Mouse (Mus musculus): ENCODE results near the gene Gm10409. TPM values are rescaled to one million over a fixed set of nuclear protein-coding genes. Genes with fewer than 3 reads are reported as not detected.
"Not testable (repeated sequence)": the region's sequence is repeated elsewhere in the genome, so short reads cannot be mapped to it uniquely, and the experiment has no call there.

Gene Gm10409
- 0.88 and 1.2 TPM in 2 replicates for polyA plus RNA-seq (2016; fragmentation: Nextera tagmentation; extraction: Ambion mirVana)

- H3K4me3 ChIP-seq; H3K27me3 ChIP-seq (ENCODE audit: low read depth, poor library complexity, severe bottlenecking); DNase-seq (ENCODE audit: low spot score); H3K4me1 ChIP-seq; H3K27ac ChIP-seq; H3K36me3 ChIP-seq; H3K9me3 ChIP-seq (replicated peaks): not testable (repeated sequence)
- WGBS = no CpG with 5 or more reads among the region's 32 CpGs
Measured at GRCm38 (mm10) chr14:3412314-3412713, at the start of gene Gm10409. Gene Gm10409 (plus strand): TSS chr14:3412614.

DNA sequence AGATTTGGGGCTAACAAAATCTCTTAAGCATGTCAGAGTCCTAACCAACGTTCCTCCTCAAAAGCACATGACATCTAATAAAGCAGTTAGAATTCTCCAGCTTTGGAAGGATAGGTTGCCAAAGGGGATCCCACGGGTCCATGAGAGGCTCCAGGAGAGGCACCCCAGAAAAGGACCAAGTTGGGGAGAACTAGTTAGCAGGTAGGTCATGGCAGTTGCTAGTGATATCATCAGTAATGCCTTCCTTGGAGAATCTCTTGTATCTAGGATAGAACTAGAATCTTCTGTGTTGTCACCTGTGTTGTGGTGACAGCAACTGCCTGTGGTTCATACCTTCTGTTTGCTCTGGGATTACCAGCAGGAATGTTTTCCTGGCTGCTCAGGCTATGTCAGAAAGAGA lies 17.6 kb upstream of the Gm10409 start, which contains the start of gene Gm10413:
Gene Gm10413 (plus strand): TSS at position 301 of the 400 bp plus-strand sequence.
- H3K36me3 ChIP-seq; H3K9me3 ChIP-seq (replicated peaks); DNase-seq (ENCODE audit: low spot score); H3K4me3 ChIP-seq; H3K4me1 ChIP-seq; H3K27me3 ChIP-seq (ENCODE audit: low read depth, poor library complexity, severe bottlenecking); H3K27ac ChIP-seq: not testable (repeated sequence)
- no CpG with 5 or more reads among the region's 2 CpGs for WGBS

- H3K36me3 ChIP-seq; H3K9me3 ChIP-seq (replicated peaks); H3K27ac ChIP-seq; H3K27me3 ChIP-seq (ENCODE audit: low read depth, poor library complexity, severe bottlenecking); H3K4me3 ChIP-seq; H3K4me1 ChIP-seq; DNase-seq (ENCODE audit: low spot score): not testable (repeated sequence)
- WGBS = no CpG with 5 or more reads among the region's 2 CpGs
Measured at GRCm38 (mm10) chr14:3427803-3428202, 15.4 kb downstream of the Gm10409 start, which contains the start of gene Gm3005. Gene Gm3005 (plus strand): TSS chr14:3428103.

DNA sequence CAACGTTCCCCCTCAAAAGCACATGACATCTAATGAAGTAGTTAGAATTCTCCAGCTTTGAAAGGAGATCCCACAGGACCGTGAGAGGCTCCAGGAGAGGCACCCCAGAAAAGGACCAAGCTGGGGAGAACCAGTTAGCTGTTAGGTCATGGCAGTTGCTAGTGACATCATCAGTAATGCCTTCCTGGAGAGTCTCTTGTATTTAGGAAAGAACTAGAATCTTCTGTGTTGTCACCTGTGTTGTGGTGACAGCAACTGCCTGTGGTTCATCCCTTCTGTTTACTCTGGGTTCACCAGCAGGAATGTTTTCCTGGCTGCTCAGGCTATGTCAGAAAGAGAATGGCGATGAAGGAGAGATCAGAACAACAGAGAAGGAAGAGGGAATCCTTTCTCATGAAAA lies 36.7 kb downstream of the Gm10409 start, which contains the start of gene Gm10408:
Gene Gm10408 (plus strand): TSS at position 301 of the 400 bp plus-strand sequence.
- no CpG with 5 or more reads among the region's 3 CpGs for WGBS
- H3K36me3 ChIP-seq; H3K9me3 ChIP-seq (replicated peaks); H3K4me3 ChIP-seq; H3K4me1 ChIP-seq; DNase-seq (ENCODE audit: low spot score); H3K27ac ChIP-seq; H3K27me3 ChIP-seq (ENCODE audit: low read depth, poor library complexity, severe bottlenecking): not testable (repeated sequence)

Other genes with a start within 250 kb of the Gm10409 start
- not detected in 2 replicates for gene Gm5795, start 224.4 kb upstream of the Gm10409 start, polyA plus RNA-seq (2016; fragmentation: Nextera tagmentation; extraction: Ambion mirVana)
- gene D830030K20Rik, start 204.1 kb upstream of the Gm10409 start, polyA plus RNA-seq (2016; fragmentation: Nextera tagmentation; extraction: Ambion mirVana) = 7.4 and 9.3 TPM in 2 replicates
- not detected in 2 replicates for gene Gm2956, start 80.0 kb upstream of the Gm10409 start, polyA plus RNA-seq (2016; fragmentation: Nextera tagmentation; extraction: Ambion mirVana)
- gene Gm10413, start 17.5 kb upstream of the Gm10409 start, polyA plus RNA-seq (2016; fragmentation: Nextera tagmentation; extraction: Ambion mirVana) = not detected in 2 replicates
- 0.28 and 1.6 TPM in 2 replicates for gene Gm3005, start 15.5 kb downstream of the Gm10409 start, polyA plus RNA-seq (2016; fragmentation: Nextera tagmentation; extraction: Ambion mirVana)
- gene Gm10408, start 36.8 kb downstream of the Gm10409 start, polyA plus RNA-seq (2016; fragmentation: Nextera tagmentation; extraction: Ambion mirVana) = not detected in 2 replicates
- gene Gm3012, start 221.9 kb downstream of the Gm10409 start, polyA plus RNA-seq (2016; fragmentation: Nextera tagmentation; extraction: Ambion mirVana) = not detected in 2 replicates
- 0.88 and 1.2 TPM in 2 replicates for gene Gm3020, start 239.4 kb downstream of the Gm10409 start, polyA plus RNA-seq (2016; fragmentation: Nextera tagmentation; extraction: Ambion mirVana)